Mouse (Mus musculus): ENCODE data around the gene Fosb.

Gene Fosb

GRCm38 (mm10) chr7:19331910-19332309, 22.1 kb upstream of the Fosb start:
- DNase-seq (ENCODE audit: low read depth, low spot score), result no peak

DNA sequence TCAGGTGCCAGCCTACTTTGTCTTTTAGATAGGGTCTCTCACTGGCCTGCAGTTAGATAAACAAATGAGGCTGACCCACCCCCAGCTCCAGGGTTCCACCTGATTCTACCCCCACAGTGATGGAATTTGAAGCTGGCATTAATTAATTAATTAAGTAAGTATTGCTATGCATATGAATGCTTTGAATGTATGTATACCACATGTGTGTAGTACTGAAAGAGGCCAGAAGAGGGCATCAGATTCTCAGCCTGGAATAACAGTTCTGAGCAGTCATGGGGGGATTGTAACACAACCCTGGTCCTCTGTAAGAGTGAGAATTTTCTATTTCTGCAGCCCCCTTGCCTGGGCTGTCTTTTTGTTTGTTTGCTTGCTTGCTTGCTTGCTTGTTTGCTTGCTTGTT, 18.6 kb upstream of the Fosb start:
- DNase-seq (ENCODE audit: low read depth, low spot score), result peak; percentile 61

GRCm38 (mm10) chr7:19327782-19328181, 17.9 kb upstream of the Fosb start:
- DNase-seq (ENCODE audit: low read depth, low spot score), result no peak

GRCm38 (mm10) chr7:19327128-19327527, 17.3 kb upstream of the Fosb start:
- peak; percentile 70 for DNase-seq (ENCODE audit: low read depth, low spot score)

DNA sequence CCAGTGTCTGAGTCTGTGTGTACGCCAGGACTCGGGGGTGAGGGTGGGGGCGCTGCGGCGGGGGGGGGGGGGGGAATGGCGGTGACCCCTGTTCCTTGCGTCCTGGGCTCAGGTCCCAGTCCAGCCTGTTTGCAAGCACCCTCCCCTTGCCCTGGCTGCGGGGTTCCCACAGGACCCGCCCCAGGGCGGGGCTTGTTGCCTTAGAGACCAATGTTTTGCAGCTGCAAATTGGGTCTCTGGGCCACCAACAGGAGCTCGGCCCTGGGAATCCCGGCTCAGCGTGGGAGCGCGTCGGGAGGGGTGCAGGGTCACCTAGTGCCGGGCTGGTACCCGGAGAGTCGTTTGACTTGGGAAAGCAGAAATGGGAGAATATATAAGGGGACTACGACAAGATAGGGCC, 16.5 kb upstream of the Fosb start:
- DNase-seq (ENCODE audit: low read depth, low spot score), result peak; percentile 85

- DNase-seq (ENCODE audit: low read depth, low spot score), result peak; percentile 81
Measured at GRCm38 (mm10) chr7:19325262-19326199, 15.7 kb upstream of the Fosb start.

DNA sequence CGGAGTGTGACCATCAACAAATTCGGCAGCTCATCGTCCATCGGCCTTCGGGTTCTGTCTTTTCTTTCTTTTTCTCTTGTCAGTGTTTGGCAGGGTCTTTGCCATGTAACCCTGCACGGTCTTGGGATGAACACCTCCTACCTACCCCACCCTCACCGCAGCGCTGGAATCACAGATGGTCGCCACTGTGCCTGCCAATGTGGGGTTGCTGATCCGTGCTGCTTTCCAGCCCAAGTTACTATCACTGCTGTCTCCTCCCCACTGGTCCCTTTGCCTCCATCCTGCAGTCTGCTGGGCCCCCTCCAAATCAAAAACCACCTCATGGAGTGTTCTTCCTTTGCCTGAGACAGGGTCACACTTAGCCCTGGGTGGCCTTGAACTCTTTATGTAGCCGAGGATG, 14.4 kb upstream of the Fosb start:
- DNase-seq (ENCODE audit: low read depth, low spot score), result no peak

DNA sequence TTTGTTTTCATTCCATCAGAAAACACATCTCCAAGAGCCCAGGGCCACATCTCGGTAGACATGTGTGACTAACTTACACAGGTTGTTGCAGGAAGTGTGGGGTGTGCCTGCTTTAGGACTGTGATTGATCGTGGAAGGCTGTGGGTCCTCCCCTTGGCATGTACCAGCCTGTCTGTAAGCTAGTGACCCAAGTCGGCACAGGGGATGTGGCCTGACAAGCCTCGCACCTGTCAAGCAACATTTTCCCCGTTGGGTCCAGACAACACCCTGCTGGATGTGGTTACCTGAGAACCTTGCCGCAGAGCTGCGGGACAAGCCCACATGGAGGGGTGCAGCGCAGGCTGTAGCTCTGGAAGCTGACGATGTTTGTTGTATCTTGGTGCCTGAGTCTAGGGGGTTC, 12.6 kb upstream of the Fosb start:
- DNase-seq (ENCODE audit: low read depth, low spot score), result peak; percentile 43

DNA sequence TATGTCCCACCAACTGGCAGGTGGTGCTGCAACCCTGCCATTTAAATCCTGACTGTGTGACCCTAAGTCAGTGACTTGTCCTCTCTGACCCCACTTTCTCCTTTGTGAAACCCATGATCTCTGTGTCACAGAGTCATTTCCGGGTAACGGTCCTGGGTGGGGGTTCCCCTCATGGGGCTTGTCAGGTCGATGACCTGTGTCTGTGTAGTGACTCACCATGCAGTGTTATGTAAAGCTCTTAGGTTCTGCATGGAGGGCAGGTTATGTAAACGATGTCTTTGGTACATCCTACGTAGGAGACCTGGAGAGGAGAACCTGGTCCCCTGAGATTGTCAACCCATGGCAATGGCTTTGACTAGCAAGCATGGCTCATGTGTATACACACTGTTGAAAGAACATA, 11.6 kb upstream of the Fosb start:
- peak; percentile 83 for DNase-seq (ENCODE audit: low read depth, low spot score)

- DNase-seq (ENCODE audit: low read depth, low spot score), result no peak
Measured at GRCm38 (mm10) chr7:19320637-19321036, 10.8 kb upstream of the Fosb start.

GRCm38 (mm10) chr7:19319906-19320305, 10.1 kb upstream of the Fosb start:
- peak; percentile 100 for DNase-seq (ENCODE audit: low read depth, low spot score)

DNA sequence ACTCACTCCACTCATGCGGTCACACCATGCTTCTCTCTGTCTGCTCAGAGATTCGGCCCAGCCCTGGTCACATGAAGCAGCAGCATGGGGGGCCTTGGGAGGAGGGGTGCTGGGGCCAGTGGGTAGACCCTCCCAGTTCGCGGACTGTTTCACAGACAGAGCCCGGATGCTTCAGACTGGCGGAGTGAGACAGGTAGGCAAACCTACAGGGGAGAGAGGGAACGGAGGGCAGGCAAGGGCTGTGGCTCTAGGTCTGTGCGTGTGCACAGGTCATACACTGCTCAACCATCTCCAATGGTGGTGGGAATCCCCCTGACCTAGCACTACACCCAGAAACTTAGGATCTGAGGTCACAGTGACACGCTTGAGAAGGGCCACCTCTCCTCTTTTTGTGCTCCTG, 9.6 kb upstream of the Fosb start:
- peak; percentile 86 for DNase-seq (ENCODE audit: low read depth, low spot score)

GRCm38 (mm10) chr7:19318676-19319075, 8.8 kb upstream of the Fosb start:
- peak; percentile 40 for DNase-seq (ENCODE audit: low read depth, low spot score)

DNA sequence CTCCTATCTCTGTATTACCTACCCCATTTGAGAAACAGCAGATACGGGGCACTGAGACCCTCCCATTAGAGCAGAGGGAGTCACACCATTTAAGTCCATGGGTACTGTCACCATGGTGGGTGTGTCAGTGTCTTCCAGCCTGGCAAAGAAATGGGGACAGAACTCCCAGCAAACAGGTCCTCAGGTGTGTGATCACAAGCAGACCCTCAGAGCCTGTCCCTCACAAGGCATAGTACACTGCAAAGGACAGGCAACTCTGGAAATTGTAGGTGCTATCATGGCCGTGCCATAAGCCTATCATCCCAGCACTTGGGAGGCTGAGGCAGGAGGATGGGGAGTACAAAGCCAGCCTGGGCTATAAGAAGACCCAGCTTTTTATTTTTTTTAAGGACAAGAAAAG, 8.3 kb upstream of the Fosb start:
- DNase-seq (ENCODE audit: low read depth, low spot score), result no peak

GRCm38 (mm10) chr7:19316451-19317161, 6.8 kb upstream of the Fosb start:
- DNase-seq (ENCODE audit: low read depth, low spot score), result peak; percentile 18

DNA sequence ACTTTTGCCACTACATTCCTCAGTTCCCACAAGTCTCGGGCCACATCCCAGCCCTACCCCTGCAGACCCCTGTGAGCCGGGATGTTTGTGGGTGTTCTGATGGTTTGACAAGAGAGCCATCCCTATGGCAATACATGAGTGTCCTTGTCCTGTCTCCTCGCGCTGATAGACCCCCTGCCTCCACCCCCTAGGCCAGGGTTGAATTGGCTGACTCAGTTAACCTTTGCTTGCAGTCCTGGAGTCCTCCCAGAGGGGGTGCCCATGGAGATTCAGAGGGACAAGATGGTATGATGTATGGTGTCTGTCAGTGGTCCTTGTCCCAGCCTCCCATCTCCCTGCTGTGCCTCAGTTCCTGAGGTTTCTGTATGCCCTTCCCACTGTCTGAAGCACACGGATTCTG, 4.2 kb upstream of the Fosb start:
- DNase-seq (ENCODE audit: low read depth, low spot score), result no peak

DNA sequence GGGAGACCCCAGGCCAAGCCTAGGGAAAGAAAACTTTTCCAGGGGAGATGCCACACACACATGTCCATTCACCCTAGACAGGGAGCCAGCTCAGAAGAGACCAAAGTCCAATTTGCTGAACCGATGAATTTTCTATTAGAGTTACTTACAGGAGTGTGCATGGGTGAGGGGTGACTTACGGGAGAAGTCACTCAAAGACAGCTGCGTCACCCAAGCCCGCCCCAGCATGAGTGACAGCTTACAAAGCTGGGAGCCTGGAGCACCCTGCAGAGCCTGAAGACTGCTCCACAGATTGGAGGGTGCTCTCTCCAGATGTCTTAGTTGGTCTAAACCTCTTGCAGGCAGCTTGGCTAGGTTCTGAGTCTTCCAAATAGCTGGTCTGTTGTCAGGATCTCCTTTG, 2.1 kb upstream of the Fosb start:
- peak; percentile 13 for DNase-seq (ENCODE audit: low read depth, low spot score)

GRCm38 (mm10) chr7:19309278-19309883, 470 bp downstream of the Fosb start:
- DNase-seq (ENCODE audit: low read depth, low spot score), result peak; percentile 64

- peak; percentile 96 for DNase-seq (ENCODE audit: low read depth, low spot score)
Measured at GRCm38 (mm10) chr7:19308454-19309277, 1.2 kb downstream of the Fosb start.

GRCm38 (mm10) chr7:19307739-19308453, 2.0 kb downstream of the Fosb start:
- DNase-seq (ENCODE audit: low read depth, low spot score), result peak; percentile 83

Data from CD4-positive, CD25-positive, alpha-beta regulatory T cell, adult 2 months (primary cell).